Mouse (Mus musculus) forebrain, embryonic 11.5 days (tissue): ENCODE results near the gene Arhgap32. TPM values are rescaled to one million over a fixed set of nuclear protein-coding genes. Genes with fewer than 3 reads are reported as not detected.

ENCODE experiments used
- ATAC-seq: fragments of 200-750 bp; cut with Nextera tagmentation; replicated peaks from 2 replicates; pipeline ENCODE4 v1.8.0; 2017; ENCODE audit warnings: moderate TSS enrichment; ENCODE audit not compliant: low FRiP score
- DNase-seq: peaks from one replicate; pipeline ENCODE4 v3.0.0-alpha.2; 2017; ENCODE audit warnings: low spot score
- H3K27ac ChIP-seq: fragments of 300-500 bp; sonication (generic); 2 replicates; pipeline ENCODE4 v1.5.1; 2014; ENCODE audit warnings: low read depth, low read length
- H3K27me3 ChIP-seq: fragments of 300-500 bp; sonication (generic); 2 replicates; pipeline ENCODE4 v1.6.1; 2014; ENCODE audit warnings: mild to moderate bottlenecking, low read length, mixed read lengths; ENCODE audit not compliant: control insufficient read depth, insufficient read depth
- H3K36me3 ChIP-seq: fragments of 300-500 bp; sonication (generic); 2 replicates; pipeline ENCODE4 v1.6.1; 2014; ENCODE audit warnings: mild to moderate bottlenecking, low read length, moderate library complexity, mixed read lengths; ENCODE audit not compliant: control insufficient read depth, insufficient read depth
- H3K4me1 ChIP-seq: fragments of 300-500 bp; sonication (generic); replicated peaks from 2 replicates; pipeline ENCODE4 v1.6.1; 2014; ENCODE audit warnings: low read length, mixed read lengths; ENCODE audit not compliant: control insufficient read depth, insufficient read depth
- H3K4me2 ChIP-seq: fragments of 300-500 bp; sonication (generic); 2 replicates; pipeline ENCODE4 v1.6.1; 2014; ENCODE audit warnings: low read depth, mild to moderate bottlenecking, low read length, moderate library complexity, mixed read lengths; ENCODE audit not compliant: severe bottlenecking
- H3K4me3 ChIP-seq: fragments of 300-500 bp; sonication (generic); 2 replicates; pipeline ENCODE4 v1.5.1; 2014; ENCODE audit warnings: low read depth, low read length
- H3K9ac ChIP-seq: fragments of 300-500 bp; sonication (generic); 2 replicates; pipeline ENCODE4 v1.6.1; 2014; ENCODE audit warnings: low read length
- H3K9me3 ChIP-seq: fragments of 300-500 bp; sonication (generic); 2 replicates; pipeline ENCODE4 v1.6.1; 2016; ENCODE audit warnings: low read length, mixed read lengths; ENCODE audit not compliant: control insufficient read depth
- WGBS: fragments of 180-500 bp; shearing (Covaris S2); extraction: QIAGEN DNeasy Blood & Tissue Kit; methylation state at CpG from one replicate; pipeline ENCODE4 v1.1.7; 2014; 5-methylcytosine and 5-hydroxymethylcytosine counted together
- polyA plus RNA-seq: library from polyadenylated mRNA; unstranded; fragments of >200 nt; fragmentation: Nextera tagmentation; extraction: Ambion mirVana; gene quantifications from 2 replicates; pipeline ENCODE4 v1.2.1, GENCODE M21; 2014

Gene Arhgap32
- polyA plus RNA-seq, 1 experiment from 2014 or later: 7.0 TPM

DNA sequence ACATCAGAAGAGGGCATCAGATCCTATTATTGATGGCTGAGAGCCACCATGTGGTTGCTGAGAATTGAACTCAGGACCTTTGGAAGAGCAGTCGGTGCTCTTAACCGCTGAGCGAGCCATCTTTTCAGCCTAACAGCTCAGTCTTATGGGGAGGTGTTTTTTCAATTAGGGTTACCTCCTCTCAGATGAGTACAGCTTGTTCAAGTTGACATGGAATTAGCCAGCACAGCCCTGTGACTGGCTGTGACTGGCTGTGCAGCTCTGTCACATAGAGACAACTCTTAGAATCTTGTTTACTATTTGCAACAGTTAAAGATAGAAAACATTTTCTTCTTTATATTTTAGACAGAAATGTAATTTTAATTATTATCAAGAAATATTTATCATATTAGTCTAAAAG lies 27.5 kb downstream of the Arhgap32 start:
- H3K4me3 ChIP-seq: no peak overlapping the region
- H3K4me2 ChIP-seq: no peak overlapping the region
- ATAC-seq (no peak), DNase-seq (no peak)
- 91% methylated on average over 3 of the region's 3 CpGs for WGBS
- no peaks in the 10 kb centered on the region for H3K9me3 ChIP-seq
- H3K36me3 ChIP-seq: no peaks in the 10 kb centered on the region
- no peaks in the 10 kb centered on the region for H3K4me1 ChIP-seq
- H3K27me3 ChIP-seq: no peaks in the 10 kb centered on the region
- no peak overlapping the region for H3K27ac ChIP-seq
- H3K9ac ChIP-seq: no peak overlapping the region

DNA sequence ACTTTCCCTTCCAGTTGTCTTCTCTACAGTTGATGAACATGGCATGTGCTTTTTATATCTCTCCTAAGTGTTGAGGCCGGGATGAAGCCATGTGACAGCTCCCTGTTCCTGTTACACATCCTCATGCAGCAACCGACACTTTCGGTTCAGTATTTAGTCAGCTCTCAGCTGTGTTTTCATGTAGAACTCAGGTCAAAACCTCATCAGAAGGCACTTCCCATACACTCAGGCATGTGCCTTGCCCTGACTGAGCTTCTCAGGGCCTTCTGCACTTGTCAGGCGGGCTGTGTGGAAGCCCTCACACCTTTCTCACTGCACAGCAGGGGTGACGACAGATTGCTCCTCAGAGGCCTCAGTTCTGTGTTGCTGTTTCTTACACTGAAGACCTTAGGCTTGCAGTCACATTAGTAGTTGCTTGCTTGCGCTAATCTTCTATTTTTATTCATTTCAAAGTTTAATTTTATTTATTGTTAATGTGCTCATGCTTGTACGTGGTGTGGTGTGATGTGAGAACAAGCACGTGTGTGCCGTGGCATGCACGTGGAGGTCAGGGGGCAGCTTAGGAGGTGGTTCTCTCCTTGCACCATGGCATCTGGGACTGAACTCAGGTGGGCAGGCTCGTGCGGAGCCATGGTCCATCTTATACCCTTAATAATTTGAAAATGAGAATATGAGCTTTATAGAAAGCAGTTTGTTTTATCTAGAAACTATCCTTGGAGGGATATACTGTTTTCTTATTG lies 30.5 kb downstream of the Arhgap32 start:
- no peak for DNase-seq
- Histone ChIP-seq H3K27ac (no peak overlapping the region), H3K9me3 (no peaks in the 10 kb centered on the region), H3K4me3 (no peak overlapping the region), H3K4me2 (no peak overlapping the region), H3K36me3 (no peaks in the 10 kb centered on the region), H3K27me3 (no peaks in the 10 kb centered on the region), H3K9ac (no peak overlapping the region), H3K4me1 (no peaks in the 10 kb centered on the region)
- no peak for ATAC-seq
- WGBS: 73% methylated on average over 12 of the region's 12 CpGs

DNA sequence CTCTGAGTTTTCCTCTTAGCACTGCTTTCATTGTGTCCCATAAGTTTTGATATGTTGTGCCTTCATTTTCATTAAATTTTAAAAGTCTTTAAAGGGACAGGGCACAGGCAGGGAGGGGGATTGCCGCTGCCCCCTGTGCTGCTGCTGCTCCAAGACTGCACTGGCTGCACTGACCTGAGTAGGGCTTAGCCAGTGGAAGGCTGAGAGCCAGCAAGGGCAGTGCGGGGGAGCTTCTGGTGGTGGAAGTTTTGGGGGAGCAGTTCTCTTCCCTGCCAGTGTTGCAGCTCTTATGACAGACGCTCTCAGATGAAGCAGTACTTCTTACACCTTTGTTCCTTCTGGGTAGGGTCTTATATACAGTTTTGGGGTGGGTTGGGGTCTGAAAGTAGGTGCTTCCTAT lies 33.3 kb downstream of the Arhgap32 start:
- Histone ChIP-seq H3K27me3 (no peaks in the 10 kb centered on the region), H3K27ac (no peak overlapping the region), H3K4me1 (no peaks in the 10 kb centered on the region), H3K36me3 (no peaks in the 10 kb centered on the region), H3K9ac (no peak overlapping the region), H3K4me3 (no peak overlapping the region), H3K9me3 (no peaks in the 10 kb centered on the region), H3K4me2 (no peak overlapping the region)
- ATAC-seq: no peak
- WGBS: 70% methylated on average over 3 of the region's 3 CpGs
- no peak for DNase-seq

DNA sequence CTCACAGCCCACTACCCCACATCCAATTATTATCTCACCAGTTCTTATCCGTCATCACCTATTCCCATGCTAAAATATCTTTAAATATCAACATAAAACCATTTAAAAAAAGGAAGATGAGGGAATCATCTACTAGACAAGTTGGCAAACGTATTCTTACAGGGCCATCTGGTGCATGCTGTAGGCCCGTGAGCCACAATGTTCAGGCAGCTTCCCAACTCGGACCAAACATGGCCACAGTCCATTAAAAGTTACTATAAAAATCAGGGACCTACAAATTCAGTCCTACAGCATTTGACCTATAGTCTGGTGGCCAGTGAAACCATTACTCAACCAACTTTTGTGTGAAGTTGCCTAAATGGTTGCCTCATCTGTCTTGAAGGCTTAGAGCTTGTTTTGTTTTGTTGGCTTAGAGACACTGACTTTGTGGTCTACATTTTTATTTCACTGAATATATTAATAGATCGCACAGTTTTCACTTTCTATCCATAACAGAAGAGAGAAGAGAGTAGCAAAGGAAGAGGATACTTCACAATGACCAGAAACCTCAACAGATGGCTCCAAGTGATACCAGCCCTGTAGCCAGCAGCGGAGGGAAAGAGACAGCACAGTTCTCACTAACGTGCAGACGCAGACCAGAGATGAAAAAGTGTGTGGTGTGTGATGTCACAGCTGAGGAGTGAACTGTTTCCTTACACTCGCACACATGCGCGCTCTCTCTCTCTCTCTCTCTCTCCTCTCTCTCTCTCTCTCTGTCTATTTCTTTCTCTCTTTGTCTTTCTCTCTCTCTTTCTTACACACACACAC lies 34.1 kb downstream of the Arhgap32 start:
- Histone ChIP-seq H3K27me3 (no peaks in the 10 kb centered on the region), H3K9ac (no peak overlapping the region), H3K4me3 (no peak overlapping the region), H3K9me3 (no peaks in the 10 kb centered on the region), H3K36me3 (no peaks in the 10 kb centered on the region), H3K4me2 (no peak overlapping the region), H3K27ac (no peak overlapping the region), H3K4me1 (no peaks in the 10 kb centered on the region)
- ATAC-seq: no peak
- DNase-seq: no peak
- WGBS: 91% methylated on average over 11 of the region's 11 CpGs

DNA sequence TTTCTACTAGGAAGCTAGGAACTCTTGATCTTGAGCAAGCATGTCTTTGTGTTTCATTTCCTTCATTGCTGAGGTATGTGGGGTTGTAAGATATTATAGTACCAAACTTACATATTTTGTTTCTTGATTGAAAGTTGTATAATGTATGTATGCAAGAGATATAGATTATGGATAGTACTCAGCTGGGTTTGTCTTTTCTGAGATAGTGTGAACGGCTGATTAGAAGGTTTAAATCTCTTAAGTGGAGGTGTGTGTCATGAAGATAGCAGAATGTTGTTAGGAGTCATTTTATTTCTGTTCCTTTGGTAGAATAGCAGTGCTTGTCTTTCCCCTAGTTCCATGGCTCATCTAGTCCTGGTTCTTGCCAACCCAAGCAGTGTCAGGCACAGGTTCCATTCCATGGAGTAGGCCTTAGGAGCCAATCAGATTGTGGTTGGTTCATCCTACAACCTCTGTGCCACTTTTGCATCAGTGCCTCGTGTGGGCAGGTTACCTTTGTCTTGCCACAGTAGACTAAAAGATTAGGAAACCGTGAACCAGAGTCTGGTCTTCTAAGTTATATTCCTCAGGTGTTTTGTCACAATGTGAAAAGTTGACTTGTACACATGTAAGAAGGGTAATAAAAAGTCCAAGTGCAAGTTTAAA lies 38.9 kb downstream of the Arhgap32 start:
- Histone ChIP-seq H3K4me3 (no peak overlapping the region), H3K27me3 (no peaks in the 10 kb centered on the region)
- 85% methylated on average over 3 of the region's 3 CpGs for WGBS

DNA sequence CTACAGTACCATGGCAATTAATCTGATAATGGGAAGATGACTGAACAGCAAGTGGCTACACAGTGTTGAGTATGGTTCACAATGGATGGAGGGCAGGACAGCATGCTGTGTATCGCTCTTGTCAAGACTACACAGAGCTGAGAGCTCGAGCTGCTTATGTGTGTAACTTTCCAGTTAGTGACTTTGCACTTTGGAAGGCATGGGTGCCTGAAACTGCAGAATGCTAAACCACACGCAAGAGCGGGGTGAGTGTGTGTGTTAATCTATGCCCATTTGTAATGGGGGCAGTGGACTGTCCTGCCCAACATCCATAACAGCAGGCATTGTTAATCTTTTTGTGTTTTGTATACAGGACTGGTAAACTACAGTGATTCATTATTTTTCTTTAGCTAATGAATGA lies 40.8 kb downstream of the Arhgap32 start:
- H3K4me1 ChIP-seq: no peaks in the 10 kb centered on the region
- H3K4me3 ChIP-seq: no peak overlapping the region
- ATAC-seq (no peak), DNase-seq (no peak)
- H3K9ac ChIP-seq: no peak overlapping the region
- H3K4me2 ChIP-seq: no peak overlapping the region
- H3K27ac ChIP-seq: no peak overlapping the region
- no peaks in the 10 kb centered on the region for H3K9me3 ChIP-seq
- 84% methylated on average over 4 of the region's 4 CpGs for WGBS
- H3K27me3 ChIP-seq: no peaks in the 10 kb centered on the region
- no peaks in the 10 kb centered on the region for H3K36me3 ChIP-seq

More for the DNA sequence above, 38.9 kb downstream of the Arhgap32 start:
- no peak overlapping the region for H3K9ac ChIP-seq
- ATAC-seq (no peak), DNase-seq (no peak)
- no peaks in the 10 kb centered on the region for H3K4me1 ChIP-seq
- no peaks in the 10 kb centered on the region for H3K9me3 ChIP-seq
- H3K36me3 ChIP-seq: no peaks in the 10 kb centered on the region
- H3K27ac ChIP-seq: no peak overlapping the region
- no peak overlapping the region for H3K4me2 ChIP-seq

DNA sequence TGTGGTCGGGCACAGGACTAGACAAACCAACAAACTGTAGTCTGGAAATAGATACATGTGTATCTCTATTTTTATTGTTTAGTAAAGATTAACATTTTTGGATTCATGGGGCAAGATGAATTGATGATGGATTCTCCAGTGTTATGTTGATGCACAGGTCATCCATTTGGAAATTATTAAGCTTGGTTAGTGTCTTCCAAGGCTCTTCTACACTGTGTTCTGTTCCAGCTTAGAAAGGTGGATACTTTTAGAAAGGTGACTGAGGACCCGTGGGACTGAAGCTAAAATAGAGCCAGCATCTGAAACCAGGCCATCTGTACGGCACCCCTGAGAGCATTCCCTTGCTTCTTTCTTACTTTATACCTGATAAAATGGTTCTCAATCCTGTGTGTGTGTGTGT lies 41.3 kb downstream of the Arhgap32 start:
- Histone ChIP-seq H3K9ac (no peak overlapping the region), H3K36me3 (no peaks in the 10 kb centered on the region), H3K4me1 (no peaks in the 10 kb centered on the region), H3K27me3 (no peaks in the 10 kb centered on the region), H3K4me3 (no peak overlapping the region), H3K9me3 (no peaks in the 10 kb centered on the region), H3K4me2 (no peak overlapping the region), H3K27ac (no peak overlapping the region)
- ATAC-seq (no peak), DNase-seq (no peak)
- 88% methylated on average over 3 of the region's 3 CpGs for WGBS

DNA sequence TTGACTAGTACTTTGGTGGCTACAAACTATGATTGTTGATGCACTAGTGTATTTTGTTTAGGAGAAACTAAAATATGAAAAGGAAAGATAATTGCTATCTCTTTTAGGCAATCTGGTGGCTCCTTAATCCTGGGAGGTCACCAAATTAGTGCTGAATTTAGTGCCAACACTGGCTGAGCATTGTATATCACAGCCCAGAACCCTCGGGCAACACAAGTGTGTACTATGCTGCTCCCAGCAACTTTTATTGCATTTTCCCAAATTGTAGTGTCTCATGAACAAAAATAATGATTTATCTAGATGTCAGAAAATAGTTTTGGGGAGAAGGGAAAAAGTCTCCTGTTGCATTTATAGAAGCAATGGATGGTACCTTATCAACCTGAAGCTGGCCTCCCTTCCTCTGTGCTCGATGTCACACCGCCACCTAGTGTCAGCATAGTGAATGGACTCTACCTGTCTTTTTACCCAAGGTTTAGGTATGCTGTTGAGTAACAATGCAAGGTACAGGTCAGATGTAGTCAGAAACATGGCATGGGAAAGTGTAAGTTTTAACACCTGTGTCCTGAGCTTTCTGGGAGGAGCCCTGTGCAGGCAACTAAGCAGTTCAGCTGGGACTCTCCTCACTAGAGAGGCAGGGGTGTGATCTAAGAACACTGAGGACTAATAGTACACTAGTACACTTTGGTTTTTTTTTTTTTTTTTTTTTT lies 43.1 kb downstream of the Arhgap32 start:
- H3K4me1 ChIP-seq: no peaks in the 10 kb centered on the region
- no peaks in the 10 kb centered on the region for H3K27me3 ChIP-seq
- peak; percentile 76 for DNase-seq
- no peak overlapping the region for H3K27ac ChIP-seq
- ATAC-seq: peak; percentile 55
- no peak overlapping the region for H3K4me3 ChIP-seq
- 30% methylated on average over 3 of the region's 3 CpGs for WGBS
- no peak overlapping the region for H3K4me2 ChIP-seq
- H3K9ac ChIP-seq: no peak overlapping the region
- no peaks in the 10 kb centered on the region for H3K9me3 ChIP-seq
- no peaks in the 10 kb centered on the region for H3K36me3 ChIP-seq
